Mouse (Mus musculus) hindlimb bud, embryonic 11.5 days (tissue): Measurements from ENCODE around the gene Il18.

Experiments used
- DNase-seq: peaks from one replicate; pipeline ENCODE4 v3.0.0-alpha.2; 2012; ENCODE audit warnings: low read depth, low spot score; ENCODE audit errors: extremely low spot score

The Il18 gene

GRCm38 (mm10) chr9:50552206-50552605 is 2.4 kb upstream of the Il18 start:
- DNase-seq = no peak

GRCm38 (mm10) chr9:50553547-50553946 is 1.1 kb upstream of the Il18 start:
- DNase-seq = no peak

- DNase-seq = no peak
Measured at GRCm38 (mm10) chr9:50555094-50555446, 443 bp downstream of the Il18 start, which contains the start of gene Bco2. Gene Bco2, minus strand, starts transcription at chr9:50555181.

GRCm38 (mm10) chr9:50561145-50561917 is 6.7 kb downstream of the Il18 start, which contains the start of gene Tex12:
Gene Tex12, minus strand, starts transcription at chr9:50561325.
- DNase-seq = no peak

- no peak for DNase-seq
Measured at GRCm38 (mm10) chr9:50561918-50562360, 7.3 kb downstream of the Il18 start.

- no peak for DNase-seq
Measured at GRCm38 (mm10) chr9:50565173-50565572, 10.5 kb downstream of the Il18 start.

- DNase-seq = no peak
Measured at GRCm38 (mm10) chr9:50565940-50566339, 11.3 kb downstream of the Il18 start.

- DNase-seq = no peak
Measured at GRCm38 (mm10) chr9:50567372-50567771, 12.7 kb downstream of the Il18 start.

GRCm38 (mm10) chr9:50567881-50568280 is 13.3 kb downstream of the Il18 start:
- no peak for DNase-seq

GRCm38 (mm10) chr9:50569599-50570525 is 15.2 kb downstream of the Il18 start:
- DNase-seq = no peak

- DNase-seq = no peak
Measured at GRCm38 (mm10) chr9:50580370-50580769, 25.7 kb downstream of the Il18 start.

- no peak for DNase-seq
Measured at GRCm38 (mm10) chr9:50585145-50585818, 30.7 kb downstream of the Il18 start.

- DNase-seq = no peak
Measured at GRCm38 (mm10) chr9:50586955-50587354, 32.3 kb downstream of the Il18 start.

GRCm38 (mm10) chr9:50590856-50591518 is 36.4 kb downstream of the Il18 start:
- no peak for DNase-seq

GRCm38 (mm10) chr9:50592955-50593354 is 38.3 kb downstream of the Il18 start:
- no peak for DNase-seq

GRCm38 (mm10) chr9:50593544-50593943 is 38.9 kb downstream of the Il18 start:
- DNase-seq = no peak

- DNase-seq = no peak
Measured at GRCm38 (mm10) chr9:50594794-50595417, 40.3 kb downstream of the Il18 start.

- DNase-seq = no peak
Measured at GRCm38 (mm10) chr9:50596973-50597372, 42.3 kb downstream of the Il18 start.

GRCm38 (mm10) chr9:50601536-50601935 is 46.9 kb downstream of the Il18 start:
- DNase-seq = no peak
